Mouse (Mus musculus) bone marrow, adult 2 months (tissue): Measurements from ENCODE around the gene Pdss1. TPM values are rescaled to one million over a fixed set of nuclear protein-coding genes. Genes with fewer than 3 reads are reported as not detected.
"Not testable (repeated sequence)": the region's sequence is repeated elsewhere in the genome, so short reads cannot be mapped to it uniquely, and the experiment has no call there.

Source experiments
- H3K27ac ChIP-seq: fragments of 200-500 bp; 2 replicates; pipeline ENCODE4 v1.5.1; 2012; ENCODE audit warnings: low read depth, mild to moderate bottlenecking, control low read depth, inconsistent platforms, low read length; ENCODE audit not compliant: control insufficient read depth, poor library complexity, insufficient read depth
- H3K4me1 ChIP-seq: fragments of 200-500 bp; 2 replicates; pipeline ENCODE4 v1.6.1; 2011; ENCODE audit warnings: low read length; ENCODE audit not compliant: control insufficient read depth, insufficient read depth
- H3K4me3 ChIP-seq: fragments of 200-500 bp; replicated peaks from 2 replicates; pipeline ENCODE3; 2011; ENCODE audit warnings: mild to moderate bottlenecking, low read depth, low read length, control low read depth; ENCODE audit not compliant: control insufficient read depth
- CTCF ChIP-seq: fragments of 200-500 bp; IDR thresholded peaks from 2 replicates; pipeline ENCODE4 v1.5.1; 2011; ENCODE audit warnings: low read length, control low read depth; ENCODE audit not compliant: control insufficient read depth, insufficient read depth
- POLR2A ChIP-seq: fragments of 200-500 bp; IDR thresholded peaks from 2 replicates; pipeline ENCODE4 v1.6.1; 2011; ENCODE audit warnings: low read depth, mild to moderate bottlenecking, control low read depth, low read length, borderline replicate concordance; ENCODE audit not compliant: control insufficient read depth
- WGBS: fragments of 180-500 bp; shearing (Covaris S2); methylation state at CpG from one replicate; pipeline ENCODE4 v1.1.7; 2018; 5-methylcytosine and 5-hydroxymethylcytosine counted together
- polyA plus RNA-seq: library from polyadenylated mRNA; stranded (reverse); fragments of >200 nt; gene quantifications from 2 replicates; pipeline ENCODE4 v1.2.4, GENCODE M21; 2011; ENCODE audit warnings: low replicate concordance; ENCODE audit not compliant: missing spikeins, insufficient read depth, insufficient read length

Gene Pdss1
- polyA plus RNA-seq, 1 experiment = 14.4 TPM

DNA sequence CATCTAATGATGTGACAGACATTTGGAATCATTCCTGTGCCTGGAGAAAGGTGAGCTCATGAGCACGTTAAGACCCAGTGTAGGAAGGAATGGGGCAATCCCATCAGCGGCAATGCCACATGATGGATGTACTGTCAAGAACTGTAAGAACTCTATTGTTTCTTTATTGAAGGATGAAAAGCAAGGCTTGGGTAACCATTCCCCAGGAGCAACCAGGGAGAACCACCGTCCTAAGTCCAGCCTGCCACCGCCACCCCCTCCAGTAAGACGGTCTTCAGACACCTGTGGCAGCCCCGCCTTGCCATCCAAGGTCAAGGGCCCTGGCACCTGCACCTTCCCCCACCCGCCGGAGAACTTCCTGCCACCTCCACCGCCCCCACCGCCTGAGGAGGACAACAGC lies 20.7 kb upstream of the Pdss1 start:
- 89% methylated on average over 10 of the region's 10 CpGs for WGBS
- H3K4me1 ChIP-seq = no peaks in the 10 kb centered on the region
- no peak overlapping the region for H3K4me3 ChIP-seq
- TF ChIP-seq CTCF (no peak), POLR2A (no peak)
- no peak overlapping the region for H3K27ac ChIP-seq

DNA sequence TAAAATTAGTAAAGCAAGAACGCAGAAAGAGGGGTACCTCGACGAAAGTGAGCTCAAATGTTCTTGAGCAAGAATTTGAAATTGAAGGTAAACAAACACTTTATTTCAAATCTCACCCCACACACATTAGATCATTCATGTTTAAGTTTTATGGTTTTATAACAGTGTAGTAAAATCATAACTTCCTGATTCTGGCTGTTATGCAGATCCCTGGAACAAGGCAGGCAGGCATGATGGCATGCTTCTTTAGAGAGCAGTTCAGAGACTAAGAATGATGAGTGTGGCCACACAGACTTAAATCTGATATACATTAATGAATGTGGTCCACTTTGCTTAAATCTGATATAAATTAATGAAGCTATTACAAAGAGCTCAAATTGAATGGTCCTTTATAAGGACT lies 18.7 kb upstream of the Pdss1 start:
- Histone ChIP-seq H3K4me1 (no peaks in the 10 kb centered on the region), H3K27ac (no peak overlapping the region), H3K4me3 (no peak overlapping the region)
- TF ChIP-seq POLR2A (no peak), CTCF (no peak)
- WGBS = 82% methylated on average over 3 of the region's 3 CpGs

DNA sequence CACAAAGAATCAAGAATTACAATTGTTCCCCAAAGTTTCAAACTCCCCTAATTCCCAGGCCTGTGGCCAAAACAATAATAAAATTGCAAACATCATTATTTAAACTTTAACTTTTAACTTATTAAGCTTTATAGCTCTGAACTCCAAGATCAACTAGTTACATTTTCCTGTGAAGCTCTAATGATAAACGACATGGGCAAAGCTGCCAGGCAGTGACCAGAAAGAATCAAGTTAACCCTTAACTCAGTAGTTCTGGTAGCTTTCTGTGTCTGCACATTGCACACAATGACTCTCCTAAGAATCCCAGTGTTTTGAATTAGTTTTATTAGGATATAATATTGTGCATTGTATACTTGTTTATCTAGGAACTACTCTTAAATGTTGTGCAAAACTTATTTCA lies 16.5 kb upstream of the Pdss1 start:
- H3K4me3 ChIP-seq = no peak overlapping the region
- no peaks in the 10 kb centered on the region for H3K4me1 ChIP-seq
- no peak overlapping the region for H3K27ac ChIP-seq
- TF ChIP-seq POLR2A = no peak
- WGBS = 25% methylated on average over 1 of the region's 1 CpGs

DNA sequence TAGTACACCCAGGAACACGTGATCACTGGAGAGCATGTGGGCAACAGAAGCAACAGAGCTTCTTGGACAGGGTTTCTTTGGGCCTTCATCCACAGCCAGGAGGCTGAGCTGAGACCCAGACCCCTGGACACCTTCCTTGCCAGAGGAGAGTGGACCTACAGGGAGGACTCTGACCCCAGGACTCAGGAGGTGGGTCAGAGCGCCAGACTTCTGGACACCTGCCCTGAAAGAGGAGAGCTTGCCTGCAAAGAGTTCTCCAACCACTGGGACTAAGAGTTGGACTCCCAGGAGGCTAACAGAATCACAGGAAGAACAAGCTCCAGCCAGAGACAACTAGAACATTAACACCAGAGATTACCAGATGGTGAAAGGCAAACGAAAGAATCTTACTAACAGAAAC lies 14.6 kb upstream of the Pdss1 start:
- 79% methylated on average over 3 of the region's 3 CpGs for WGBS
- H3K4me1 ChIP-seq, H3K4me3 ChIP-seq, H3K27ac ChIP-seq: not testable (repeated sequence)

DNA sequence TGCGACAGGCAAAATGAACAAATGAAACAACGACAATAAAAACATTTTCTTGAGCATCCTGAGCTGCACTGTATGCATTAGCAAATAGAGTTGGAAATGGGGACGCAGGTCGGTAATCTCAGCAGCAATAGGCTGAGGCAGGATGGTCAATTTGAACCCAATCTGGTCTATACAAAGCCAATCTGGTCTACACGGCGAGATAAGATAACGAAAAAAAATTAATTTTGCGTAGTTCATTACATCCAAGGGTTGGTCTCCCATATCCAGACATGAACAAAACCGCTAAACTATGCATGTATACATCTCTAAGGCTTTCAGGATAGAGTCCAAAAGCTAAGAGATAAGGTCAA lies 415 bp upstream of the Pdss1 start:
- Histone ChIP-seq H3K27ac (peak overlapping the region; percentile 85), H3K4me3 (peak overlapping the region; percentile 95), H3K4me1 (no peaks in the 10 kb centered on the region)
- no peak for TF ChIP-seq CTCF
- no peak for TF ChIP-seq POLR2A
- 15% methylated on average over 9 of the region's 9 CpGs for WGBS

DNA sequence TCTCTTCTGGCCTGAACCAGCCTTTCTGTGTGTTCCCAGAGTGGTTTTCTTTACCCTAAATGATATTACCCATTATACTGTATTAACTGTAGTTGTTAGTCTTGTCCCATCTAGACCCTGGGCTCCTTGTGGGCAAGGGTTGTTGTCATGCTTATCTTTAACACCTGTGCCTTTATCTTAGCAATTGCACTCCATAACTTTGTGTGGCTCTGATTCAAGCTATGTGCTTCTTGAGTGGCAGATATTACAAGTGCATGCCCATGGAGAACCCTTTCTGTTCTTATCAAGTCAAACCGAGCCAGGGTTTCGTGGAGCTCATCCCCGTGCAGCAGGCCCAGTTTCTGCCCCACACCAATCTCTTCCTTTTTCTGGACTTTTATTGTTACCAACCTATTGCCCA lies 8.6 kb downstream of the Pdss1 start:
- H3K4me3 ChIP-seq = no peak overlapping the region
- H3K27ac ChIP-seq = no peak overlapping the region
- no peak for TF ChIP-seq CTCF
- no peak for TF ChIP-seq POLR2A
- H3K4me1 ChIP-seq = no peaks in the 10 kb centered on the region
- 66% methylated on average over 3 of the region's 3 CpGs for WGBS

DNA sequence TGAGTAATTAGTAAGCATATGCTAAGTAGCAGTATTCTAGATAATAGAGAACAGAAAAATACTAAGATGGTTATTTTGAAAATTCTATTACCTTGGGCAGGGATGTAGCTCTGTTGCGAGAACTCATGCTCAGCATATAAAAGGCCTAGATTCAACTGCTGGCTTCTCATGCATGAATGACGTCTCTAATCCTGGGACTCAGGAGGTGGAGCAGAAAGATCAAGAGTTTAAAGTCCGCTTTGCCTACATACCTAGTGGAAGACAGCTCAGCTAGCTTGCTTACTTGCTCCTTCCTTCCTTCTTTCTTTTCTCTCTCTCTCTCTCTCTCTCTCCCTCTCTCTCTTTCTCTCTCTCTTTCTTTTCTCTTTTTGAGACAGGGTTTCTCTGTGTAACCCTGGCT lies 19.1 kb downstream of the Pdss1 start:
- Histone ChIP-seq H3K27ac (no peak overlapping the region), H3K4me1 (no peaks in the 10 kb centered on the region), H3K4me3 (no peak overlapping the region)
- TF ChIP-seq CTCF (no peak), POLR2A (no peak)
- WGBS = 93% methylated on average over 3 of the region's 3 CpGs

DNA sequence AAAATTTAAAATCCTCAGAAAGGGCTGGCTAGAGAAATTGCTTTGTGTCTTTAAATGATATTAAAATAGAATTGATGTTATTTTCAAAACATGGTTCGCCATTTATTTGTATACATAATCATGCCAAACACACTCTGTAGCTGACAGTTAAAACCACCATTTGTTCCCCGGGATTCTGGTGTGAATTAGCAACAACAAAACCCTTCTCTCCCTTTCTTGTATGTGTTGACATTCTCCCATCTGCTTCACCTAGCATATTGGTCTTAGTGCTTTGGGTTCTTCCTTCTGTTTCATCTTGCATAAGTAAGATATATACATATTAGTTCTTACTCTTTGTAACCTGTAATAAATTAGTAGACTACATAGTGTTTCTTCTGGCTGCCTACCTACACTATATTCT lies 23.3 kb downstream of the Pdss1 start:
- H3K4me3 ChIP-seq = no peak overlapping the region
- no peak overlapping the region for H3K27ac ChIP-seq
- no peaks in the 10 kb centered on the region for H3K4me1 ChIP-seq
- WGBS = 85% methylated on average over 2 of the region's 2 CpGs
- TF ChIP-seq POLR2A (no peak), CTCF (no peak)

DNA sequence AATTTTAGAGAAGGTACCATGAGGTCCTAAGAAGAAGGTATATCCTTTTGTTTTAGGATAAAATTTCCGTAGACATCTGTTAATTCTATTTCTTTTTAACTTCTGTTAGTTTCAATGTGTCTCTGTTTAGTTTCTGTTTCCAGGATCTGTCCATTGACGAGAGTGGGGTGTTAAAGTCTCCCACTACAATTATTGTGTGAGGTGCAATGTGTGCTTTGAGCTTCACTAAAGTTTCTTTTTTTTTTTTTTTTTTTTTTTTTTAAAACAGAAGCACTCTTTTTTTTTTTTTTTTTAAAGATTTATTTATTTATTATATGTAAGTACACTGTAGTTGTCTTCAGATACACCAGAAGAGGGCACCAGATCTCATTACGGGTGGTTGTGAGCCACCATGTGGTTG lies 30.6 kb downstream of the Pdss1 start:
- H3K4me3 ChIP-seq, H3K4me1 ChIP-seq, H3K27ac ChIP-seq: not testable (repeated sequence)
- WGBS = 82% methylated on average over 3 of the region's 3 CpGs

DNA sequence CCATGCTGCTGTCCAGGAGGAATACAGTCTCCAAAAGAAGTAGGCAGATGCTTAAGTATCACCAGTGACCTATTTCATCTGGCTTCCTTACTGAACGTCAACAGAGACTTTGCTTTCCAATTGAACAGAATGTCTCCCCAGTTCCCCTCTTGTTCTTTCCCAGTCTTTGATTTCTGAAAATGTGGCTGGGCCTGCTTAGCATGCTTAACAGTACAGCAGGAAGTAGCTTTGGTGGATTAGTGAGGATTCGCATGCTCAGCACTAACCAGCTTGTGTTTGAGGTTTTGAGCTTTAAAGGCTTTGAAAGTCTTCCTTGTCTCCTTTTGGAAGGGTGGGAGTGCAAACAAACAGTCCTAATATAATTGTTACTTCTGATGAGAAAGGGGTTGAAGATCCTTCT lies 32.9 kb downstream of the Pdss1 start:
- TF ChIP-seq CTCF (no peak), POLR2A (no peak)
- no peak overlapping the region for H3K27ac ChIP-seq
- 81% methylated on average over 2 of the region's 2 CpGs for WGBS
- no peak overlapping the region for H3K4me3 ChIP-seq
- no peaks in the 10 kb centered on the region for H3K4me1 ChIP-seq
